In genomic region chr6:38576096-38576495, GRCm38 (mm10) we compare ENCODE assay signal across 20 mouse cellular contexts.
"Had no signal": no experiment of that assay in that cellular context is flagged by ENCODE, and none has a peak within 500 bp of the region (broad histone marks: within the 10 kb centered on the region; RNA-seq: fewer than 3 reads in every experiment).

No protein-coding gene starts in this region.

- H3K9ac ChIP-seq: limb, embryonic 13.5 days; liver, embryonic 12.5 days; liver, embryonic 15.5 days; lung, embryonic 15.5 days; midbrain, embryonic 12.5 days had no signal

- H3K4me1 ChIP-seq: limb, embryonic 10.5 days; limb, embryonic 13.5 days; lung, embryonic 15.5 days; midbrain, embryonic 12.5 days had no signal

- H3K27ac ChIP-seq: kidney, postnatal 0 days; limb, embryonic 10.5 days; limb, embryonic 13.5 days; liver, embryonic 12.5 days; liver, embryonic 15.5 days; lung, embryonic 15.5 days; midbrain, embryonic 12.5 days had no signal

- H3K4me3 ChIP-seq: limb, embryonic 10.5 days; limb, embryonic 13.5 days; liver, embryonic 12.5 days; liver, embryonic 15.5 days; lung, embryonic 15.5 days; midbrain, embryonic 12.5 days had no signal

- H3K27me3 ChIP-seq: limb, embryonic 13.5 days; liver, embryonic 12.5 days; liver, embryonic 15.5 days; lung, embryonic 15.5 days; midbrain, embryonic 12.5 days had no signal

- H3K4me2 ChIP-seq: limb, embryonic 13.5 days; liver, embryonic 12.5 days; liver, embryonic 15.5 days; lung, embryonic 15.5 days; midbrain, embryonic 12.5 days had no signal

- H3K9me3 ChIP-seq: limb, embryonic 10.5 days; limb, embryonic 13.5 days; liver, embryonic 12.5 days; liver, embryonic 15.5 days; lung, embryonic 15.5 days; midbrain, embryonic 12.5 days had no signal

- DNase-seq: kidney, adult 2 months; kidney, postnatal 25 days; liver; lung, adult 18-20 months; lung, postnatal 10 days; lung, postnatal 4 days; right cerebral cortex, adult 18-20 months; right cerebral cortex, postnatal 14 days; right cerebral cortex, postnatal 4 days; thymus, adult 18-20 months; thymus, postnatal 36 days had no signal

- ATAC-seq: intestine, postnatal 0 days; liver, embryonic 12.5 days; midbrain, embryonic 16.5 days had no signal
